Mouse (Mus musculus): Measurements from ENCODE around the gene Nap1l4. TPM values are rescaled to one million over a fixed set of nuclear protein-coding genes. Genes with fewer than 3 reads are reported as not detected.

Nap1l4 gene
- polyA plus RNA-seq, 1 experiment from 2014 or later: 363 TPM

- ATAC-seq: no peak
- no peak overlapping the region for H3K4me2 ChIP-seq (ENCODE audit: low read length)
- H3K9ac ChIP-seq (replicated peaks; ENCODE audit: low read depth, low read length): no peak overlapping the region
- peaks cover 34% of the 10 kb centered on the region for H3K27me3 ChIP-seq (replicated peaks; ENCODE audit: control insufficient read depth, insufficient read depth, low read length)
- peaks cover 13% of the 10 kb centered on the region for H3K4me1 ChIP-seq (replicated peaks; ENCODE audit: control insufficient read depth, insufficient read depth, low read length)
- WGBS: 88% methylated on average over 4 of the region's 4 CpGs
- H3K27ac ChIP-seq (ENCODE audit: low read length): no peak overlapping the region
- H3K4me3 ChIP-seq (replicated peaks; ENCODE audit: low read length): no peak overlapping the region
- H3K36me3 ChIP-seq (ENCODE audit: control insufficient read depth, insufficient read depth): no peaks in the 10 kb centered on the region
- H3K9me3 ChIP-seq (ENCODE audit: control insufficient read depth, low read length): no peaks in the 10 kb centered on the region
These were observed 50.3 kb downstream of the Nap1l4 start for GRCm38 (mm10) chr7:143498584-143498983.

GRCm38 (mm10) chr7:143495104-143495961 is 53.6 kb downstream of the Nap1l4 start:
- H3K9ac ChIP-seq (replicated peaks; ENCODE audit: low read depth, low read length): no peak overlapping the region
- H3K27me3 ChIP-seq (replicated peaks; ENCODE audit: control insufficient read depth, insufficient read depth, low read length): peaks cover 12% of the 10 kb centered on the region
- no peak overlapping the region for H3K27ac ChIP-seq (ENCODE audit: low read length)
- ATAC-seq: no peak
- no peaks in the 10 kb centered on the region for H3K4me1 ChIP-seq (replicated peaks; ENCODE audit: control insufficient read depth, insufficient read depth, low read length)
- 82% methylated on average over 8 of the region's 8 CpGs for whole genome bisulfite sequencing
- H3K4me2 ChIP-seq (ENCODE audit: low read length): no peak overlapping the region
- H3K4me3 ChIP-seq (replicated peaks; ENCODE audit: low read length): no peak overlapping the region
- H3K36me3 ChIP-seq (ENCODE audit: control insufficient read depth, insufficient read depth): no peaks in the 10 kb centered on the region
- H3K9me3 ChIP-seq (ENCODE audit: control insufficient read depth, low read length): no peaks in the 10 kb centered on the region

GRCm38 (mm10) chr7:143493616-143494126 is 55.2 kb downstream of the Nap1l4 start:
- Histone ChIP-seq H3K4me2 (ENCODE audit: low read length) (no peak overlapping the region), H3K27ac (ENCODE audit: low read length) (no peak overlapping the region), H3K4me3 (replicated peaks; ENCODE audit: low read length) (no peak overlapping the region), H3K9me3 (ENCODE audit: control insufficient read depth, low read length) (no peaks in the 10 kb centered on the region), H3K36me3 (ENCODE audit: control insufficient read depth, insufficient read depth) (no peaks in the 10 kb centered on the region), H3K4me1 (replicated peaks; ENCODE audit: control insufficient read depth, insufficient read depth, low read length) (no peaks in the 10 kb centered on the region), H3K9ac (replicated peaks; ENCODE audit: low read depth, low read length) (no peak overlapping the region), H3K27me3 (replicated peaks; ENCODE audit: control insufficient read depth, insufficient read depth, low read length) (no peaks in the 10 kb centered on the region)
- WGBS: 93% methylated on average over 6 of the region's 6 CpGs
- no peak for ATAC-seq

GRCm38 (mm10) chr7:143489735-143490134 is 59.2 kb downstream of the Nap1l4 start:
- Histone ChIP-seq H3K36me3 (ENCODE audit: control insufficient read depth, insufficient read depth) (no peaks in the 10 kb centered on the region), H3K4me3 (replicated peaks; ENCODE audit: low read length) (no peak overlapping the region), H3K27ac (ENCODE audit: low read length) (no peak overlapping the region), H3K27me3 (replicated peaks; ENCODE audit: control insufficient read depth, insufficient read depth, low read length) (no peaks in the 10 kb centered on the region), H3K9ac (replicated peaks; ENCODE audit: low read depth, low read length) (no peak overlapping the region), H3K4me2 (ENCODE audit: low read length) (no peak overlapping the region), H3K9me3 (ENCODE audit: control insufficient read depth, low read length) (no peaks in the 10 kb centered on the region), H3K4me1 (replicated peaks; ENCODE audit: control insufficient read depth, insufficient read depth, low read length) (no peaks in the 10 kb centered on the region)
- no peak for ATAC-seq
- WGBS: 81% methylated on average over 6 of the region's 6 CpGs

GRCm38 (mm10) chr7:143482541-143482940 is 66.4 kb downstream of the Nap1l4 start:
- H3K4me3 ChIP-seq (replicated peaks; ENCODE audit: low read length): no peak overlapping the region
- H3K27me3 ChIP-seq (replicated peaks; ENCODE audit: control insufficient read depth, insufficient read depth, low read length): no peaks in the 10 kb centered on the region
- H3K36me3 ChIP-seq (ENCODE audit: control insufficient read depth, insufficient read depth): no peaks in the 10 kb centered on the region
- H3K27ac ChIP-seq (ENCODE audit: low read length): no peak overlapping the region
- no peaks in the 10 kb centered on the region for H3K4me1 ChIP-seq (replicated peaks; ENCODE audit: control insufficient read depth, insufficient read depth, low read length)
- 12% methylated on average over 6 of the region's 6 CpGs for WGBS
- no peak overlapping the region for H3K4me2 ChIP-seq (ENCODE audit: low read length)
- no peak for ATAC-seq
- H3K9me3 ChIP-seq (ENCODE audit: control insufficient read depth, low read length): no peaks in the 10 kb centered on the region
- no peak overlapping the region for H3K9ac ChIP-seq (replicated peaks; ENCODE audit: low read depth, low read length)

GRCm38 (mm10) chr7:143481806-143482387 is 67.0 kb downstream of the Nap1l4 start:
- ATAC-seq: no peak
- no peak overlapping the region for H3K4me3 ChIP-seq (replicated peaks; ENCODE audit: low read length)
- no peak overlapping the region for H3K27ac ChIP-seq (ENCODE audit: low read length)
- no peaks in the 10 kb centered on the region for H3K4me1 ChIP-seq (replicated peaks; ENCODE audit: control insufficient read depth, insufficient read depth, low read length)
- 49% methylated on average over 5 of the region's 5 CpGs for WGBS
- H3K36me3 ChIP-seq (ENCODE audit: control insufficient read depth, insufficient read depth): no peaks in the 10 kb centered on the region
- no peaks in the 10 kb centered on the region for H3K9me3 ChIP-seq (ENCODE audit: control insufficient read depth, low read length)
- no peak overlapping the region for H3K4me2 ChIP-seq (ENCODE audit: low read length)
- no peaks in the 10 kb centered on the region for H3K27me3 ChIP-seq (replicated peaks; ENCODE audit: control insufficient read depth, insufficient read depth, low read length)
- no peak overlapping the region for H3K9ac ChIP-seq (replicated peaks; ENCODE audit: low read depth, low read length)

GRCm38 (mm10) chr7:143480498-143480897 is 68.4 kb downstream of the Nap1l4 start:
- Histone ChIP-seq H3K9ac (replicated peaks; ENCODE audit: low read depth, low read length) (no peak overlapping the region), H3K27ac (ENCODE audit: low read length) (no peak overlapping the region), H3K9me3 (ENCODE audit: control insufficient read depth, low read length) (no peaks in the 10 kb centered on the region), H3K27me3 (replicated peaks; ENCODE audit: control insufficient read depth, insufficient read depth, low read length) (no peaks in the 10 kb centered on the region), H3K36me3 (ENCODE audit: control insufficient read depth, insufficient read depth) (no peaks in the 10 kb centered on the region), H3K4me2 (ENCODE audit: low read length) (no peak overlapping the region), H3K4me1 (replicated peaks; ENCODE audit: control insufficient read depth, insufficient read depth, low read length) (no peaks in the 10 kb centered on the region), H3K4me3 (replicated peaks; ENCODE audit: low read length) (no peak overlapping the region)
- WGBS: 32% methylated on average over 13 of the region's 13 CpGs
- no peak for ATAC-seq

- Histone ChIP-seq H3K4me1 (replicated peaks; ENCODE audit: control insufficient read depth, insufficient read depth, low read length) (no peaks in the 10 kb centered on the region), H3K9me3 (ENCODE audit: control insufficient read depth, low read length) (no peaks in the 10 kb centered on the region), H3K4me3 (replicated peaks; ENCODE audit: low read length) (no peak overlapping the region), H3K4me2 (ENCODE audit: low read length) (no peak overlapping the region), H3K9ac (replicated peaks; ENCODE audit: low read depth, low read length) (no peak overlapping the region), H3K27ac (ENCODE audit: low read length) (no peak overlapping the region), H3K36me3 (ENCODE audit: control insufficient read depth, insufficient read depth) (no peaks in the 10 kb centered on the region), H3K27me3 (replicated peaks; ENCODE audit: control insufficient read depth, insufficient read depth, low read length) (no peaks in the 10 kb centered on the region)
- no peak for ATAC-seq
- 83% methylated on average over 5 of the region's 5 CpGs for WGBS
These were observed 71.1 kb downstream of the Nap1l4 start for GRCm38 (mm10) chr7:143477800-143478199.

GRCm38 (mm10) chr7:143476702-143477335 is 72.1 kb downstream of the Nap1l4 start:
- no peaks in the 10 kb centered on the region for H3K36me3 ChIP-seq (ENCODE audit: control insufficient read depth, insufficient read depth)
- no peak overlapping the region for H3K4me2 ChIP-seq (ENCODE audit: low read length)
- WGBS: 83% methylated on average over 3 of the region's 3 CpGs
- no peak overlapping the region for H3K9ac ChIP-seq (replicated peaks; ENCODE audit: low read depth, low read length)
- ATAC-seq: no peak
- H3K9me3 ChIP-seq (ENCODE audit: control insufficient read depth, low read length): no peaks in the 10 kb centered on the region
- no peaks in the 10 kb centered on the region for H3K27me3 ChIP-seq (replicated peaks; ENCODE audit: control insufficient read depth, insufficient read depth, low read length)
- H3K27ac ChIP-seq (ENCODE audit: low read length): no peak overlapping the region
- H3K4me1 ChIP-seq (replicated peaks; ENCODE audit: control insufficient read depth, insufficient read depth, low read length): no peaks in the 10 kb centered on the region
- H3K4me3 ChIP-seq (replicated peaks; ENCODE audit: low read length): no peak overlapping the region

Measured in forebrain, embryonic 16.5 days (tissue).